In the genomic region with DNA sequence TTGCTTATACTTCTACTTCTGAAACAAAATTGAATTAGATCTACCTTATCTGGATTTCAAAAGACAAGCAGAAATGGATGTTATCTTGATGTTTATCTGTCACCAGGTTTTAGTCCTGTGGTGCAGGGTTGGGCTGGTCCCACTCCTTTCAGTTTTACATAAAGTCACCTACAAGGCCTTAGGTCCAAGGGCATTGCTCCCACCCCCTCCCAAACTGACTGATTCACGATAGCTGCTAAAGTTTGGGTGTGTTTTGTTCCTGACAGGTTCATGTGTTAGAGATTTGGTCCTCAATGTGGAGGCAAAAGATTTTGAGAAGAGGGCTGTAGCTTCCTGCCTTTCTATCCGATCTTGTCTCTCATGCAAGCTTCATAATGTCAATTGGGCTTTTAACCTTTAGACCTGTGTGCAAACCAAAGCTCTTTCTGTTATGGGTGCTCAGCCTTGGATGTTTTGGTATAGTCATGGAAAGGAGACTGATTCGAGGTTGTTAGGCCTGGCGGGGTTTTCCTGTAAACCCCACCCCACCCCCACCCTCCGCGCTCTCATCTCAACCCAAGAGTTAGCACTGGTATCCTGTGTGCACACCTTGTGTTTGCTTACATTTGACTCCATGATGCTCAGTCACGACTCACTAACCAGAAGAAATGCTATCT, we compare ENCODE assay signal across 25 mouse cellular contexts.
DNase-seq lines count a peak whose midpoint lies in the region; ATAC-seq and TF ChIP-seq lines count a peak whose summit lies in the region.
"Had no signal": no experiment of that assay in that cellular context is flagged by ENCODE, and none has a peak within 500 bp of the region (broad histone marks: within the 10 kb centered on the region; RNA-seq: fewer than 3 reads in every experiment).

No protein-coding gene starts in this region.

- no peak overlapping the region for H3K4me2 ChIP-seq in forebrain, embryonic 11.5 days (ENCODE audit: low read depth, low read length, severe bottlenecking)
- no peak overlapping the region for H3K4me2 ChIP-seq in liver, embryonic 11.5 days
- H3K4me2 ChIP-seq: embryonic facial prominence, embryonic 12.5 days; embryonic facial prominence, embryonic 15.5 days; forebrain, embryonic 13.5 days; heart, embryonic 11.5 days; hindbrain, embryonic 12.5 days; hindbrain, embryonic 15.5 days had no signal

- ATAC-seq in forebrain, embryonic 11.5 days (replicated peaks; ENCODE audit: low FRiP score): no peak
- no peak for ATAC-seq in liver, embryonic 11.5 days (replicated peaks; ENCODE audit: low FRiP score)
- ATAC-seq: forebrain, embryonic 13.5 days; forebrain, embryonic 16.5 days; intestine, postnatal 0 days; Patski had no signal

- H3K27ac ChIP-seq in forebrain, embryonic 11.5 days (ENCODE audit: low read depth, low read length): no peak overlapping the region
- no peak overlapping the region for H3K27ac ChIP-seq in forebrain, embryonic 10.5 days
- no peak overlapping the region for H3K27ac ChIP-seq in liver, embryonic 11.5 days (ENCODE audit: low read depth, low read length)
- H3K27ac ChIP-seq in heart, adult 2 months: no peak overlapping the region
- H3K27ac ChIP-seq: embryonic facial prominence, embryonic 12.5 days; embryonic facial prominence, embryonic 15.5 days; forebrain, embryonic 13.5 days; hindbrain, embryonic 12.5 days; hindbrain, embryonic 15.5 days had no signal

- H3K79me2 ChIP-seq in heart, adult 2 months (replicated peaks; ENCODE audit: control insufficient read depth, insufficient read depth, low read length): no peaks in the 10 kb centered on the region

- WGBS in forebrain, embryonic 11.5 days: 97% methylated on average over 7 of the region's 7 CpGs
- WGBS in forebrain, embryonic 10.5 days: 91% methylated on average over 7 of the region's 7 CpGs
- 82% methylated on average over 7 of the region's 7 CpGs for WGBS in liver, embryonic 11.5 days
- 94% methylated on average over 7 of the region's 7 CpGs for WGBS in heart, adult 2 months

- no peaks in the 10 kb centered on the region for H3K9me3 ChIP-seq in forebrain, embryonic 11.5 days (ENCODE audit: control insufficient read depth, low read length)
- H3K9me3 ChIP-seq in forebrain, embryonic 10.5 days: no peaks in the 10 kb centered on the region
- no peaks in the 10 kb centered on the region for H3K9me3 ChIP-seq in liver, embryonic 11.5 days (ENCODE audit: control insufficient read depth, low read length)
- H3K9me3 ChIP-seq: embryonic facial prominence, embryonic 12.5 days; embryonic facial prominence, embryonic 15.5 days; forebrain, embryonic 13.5 days; G1E; hindbrain, embryonic 12.5 days; hindbrain, embryonic 15.5 days had no signal

- peak; percentile 37 for DNase-seq in forebrain, embryonic 11.5 days (ENCODE audit: low spot score)
- DNase-seq in forebrain, embryonic 10.5 days (ENCODE audit: extremely low spot score, low spot score): no peak
- peak; percentile 2 for DNase-seq in liver, embryonic 11.5 days (ENCODE audit: low spot score)
- DNase-seq in liver: no peak
- DNase-seq in ES-CJ7 (ENCODE audit: low read depth, low spot score): peak; percentile 96
- DNase-seq in WW6 (ENCODE audit: low read depth, low spot score): peak; percentile 54
- no peak for DNase-seq in left cerebral cortex, postnatal 14 days (ENCODE audit: low spot score in 2 of 2)
- no peak for DNase-seq in heart, adult 2 months
- DNase-seq: adrenal gland, postnatal 10 days; adrenal gland, postnatal 36 days; cerebellum, adult 18-20 months; cerebellum, adult 9-11 months; cerebellum, postnatal 25 days; gastrocnemius, postnatal 10 days; heart, adult 18-20 months had no signal

- no peak overlapping the region for H3K9ac ChIP-seq in forebrain, embryonic 11.5 days (ENCODE audit: low read length)
- no peak overlapping the region for H3K9ac ChIP-seq in liver, embryonic 11.5 days (ENCODE audit: low read depth, low read length)
- H3K9ac ChIP-seq in heart, adult 2 months (ENCODE audit: low read depth, low read length): no peak overlapping the region
- H3K9ac ChIP-seq: embryonic facial prominence, embryonic 12.5 days; embryonic facial prominence, embryonic 15.5 days; forebrain, embryonic 13.5 days; hindbrain, embryonic 12.5 days; hindbrain, embryonic 15.5 days had no signal

- TF ChIP-seq POLR2A in heart, adult 2 months (IDR thresholded peaks at IDR 0.05; ENCODE audit: insufficient read depth, low read depth, low read length): no peak

- no peaks in the 10 kb centered on the region for H3K36me3 ChIP-seq in forebrain, embryonic 11.5 days (ENCODE audit: control insufficient read depth, insufficient read depth, low read length)
- H3K36me3 ChIP-seq in forebrain, embryonic 10.5 days (replicated peaks): no peaks in the 10 kb centered on the region
- H3K36me3 ChIP-seq in liver, embryonic 11.5 days (ENCODE audit: control insufficient read depth, insufficient read depth, low read length): no peaks in the 10 kb centered on the region
- H3K36me3 ChIP-seq in heart, adult 2 months (ENCODE audit: control insufficient read depth, insufficient read depth, low read length): no peaks in the 10 kb centered on the region
- H3K36me3 ChIP-seq: embryonic facial prominence, embryonic 12.5 days; embryonic facial prominence, embryonic 15.5 days; G1E; hindbrain, embryonic 12.5 days; hindbrain, embryonic 15.5 days had no signal

- H3K4me1 ChIP-seq in forebrain, embryonic 11.5 days (replicated peaks; ENCODE audit: control insufficient read depth, insufficient read depth, low read length): no peaks in the 10 kb centered on the region
- peaks cover 6% of the 10 kb centered on the region for H3K4me1 ChIP-seq in forebrain, embryonic 10.5 days
- H3K4me1 ChIP-seq in liver, embryonic 11.5 days (replicated peaks; ENCODE audit: control insufficient read depth, insufficient read depth, low read length): no peaks in the 10 kb centered on the region
- no peaks in the 10 kb centered on the region for H3K4me1 ChIP-seq in heart, adult 2 months (ENCODE audit: control insufficient read depth, insufficient read depth, low read length)
- H3K4me1 ChIP-seq: embryonic facial prominence, embryonic 12.5 days; hindbrain, embryonic 15.5 days had no signal

- H3K4me3 ChIP-seq in forebrain, embryonic 11.5 days (ENCODE audit: low read depth, low read length): no peak overlapping the region
- H3K4me3 ChIP-seq in forebrain, embryonic 10.5 days: no peak overlapping the region
- no peak overlapping the region for H3K4me3 ChIP-seq in liver, embryonic 11.5 days (ENCODE audit: low read depth, low read length)
- H3K4me3 ChIP-seq in heart, adult 2 months: no peak overlapping the region
- H3K4me3 ChIP-seq: embryonic facial prominence, embryonic 12.5 days; embryonic facial prominence, embryonic 15.5 days; forebrain, embryonic 13.5 days; hindbrain, embryonic 12.5 days; hindbrain, embryonic 15.5 days had no signal

- TF ChIP-seq EP300 in heart, adult 2 months (IDR thresholded peaks at IDR 0.05; ENCODE audit: insufficient read depth, low read depth, low read length): no peak

- no peaks in the 10 kb centered on the region for H3K27me3 ChIP-seq in forebrain, embryonic 11.5 days (ENCODE audit: control insufficient read depth, insufficient read depth, low read length)
- H3K27me3 ChIP-seq in forebrain, embryonic 10.5 days (ENCODE audit: poor library complexity, severe bottlenecking): no peaks in the 10 kb centered on the region
- no peaks in the 10 kb centered on the region for H3K27me3 ChIP-seq in liver, embryonic 11.5 days (replicated peaks; ENCODE audit: control insufficient read depth, insufficient read depth, low read length)
- no peaks in the 10 kb centered on the region for H3K27me3 ChIP-seq in heart, adult 2 months (ENCODE audit: control insufficient read depth, insufficient read depth, low read length)
- H3K27me3 ChIP-seq: embryonic facial prominence, embryonic 12.5 days; embryonic facial prominence, embryonic 15.5 days; forebrain, embryonic 13.5 days; hindbrain, embryonic 12.5 days; hindbrain, embryonic 15.5 days had no signal

- no peak for TF ChIP-seq CTCF in heart, adult 2 months (IDR thresholded peaks at IDR 0.05)

- intact Hi-C loops in left cerebral cortex, postnatal 14 days (cut with DNase I): no loop called here
- intact Hi-C loops in heart, adult 2 months (cut with DNase I): no loop called here

Comparison
In these comparisons a context has a peak if more than half of its experiments do, and no peak if none do; other contexts are left out.
1. DNase-seq: peak in forebrain, embryonic 11.5 days (single experiment), liver, embryonic 11.5 days (single experiment), ES-CJ7 (single experiment) and WW6 (single experiment); none in forebrain, embryonic 10.5 days (single experiment), liver (single experiment), left cerebral cortex, postnatal 14 days (0 of 2) and heart, adult 2 months (0 of 2).